Comparison of ENCODE assay signal across 12 mouse cellular contexts in the genomic region with DNA sequence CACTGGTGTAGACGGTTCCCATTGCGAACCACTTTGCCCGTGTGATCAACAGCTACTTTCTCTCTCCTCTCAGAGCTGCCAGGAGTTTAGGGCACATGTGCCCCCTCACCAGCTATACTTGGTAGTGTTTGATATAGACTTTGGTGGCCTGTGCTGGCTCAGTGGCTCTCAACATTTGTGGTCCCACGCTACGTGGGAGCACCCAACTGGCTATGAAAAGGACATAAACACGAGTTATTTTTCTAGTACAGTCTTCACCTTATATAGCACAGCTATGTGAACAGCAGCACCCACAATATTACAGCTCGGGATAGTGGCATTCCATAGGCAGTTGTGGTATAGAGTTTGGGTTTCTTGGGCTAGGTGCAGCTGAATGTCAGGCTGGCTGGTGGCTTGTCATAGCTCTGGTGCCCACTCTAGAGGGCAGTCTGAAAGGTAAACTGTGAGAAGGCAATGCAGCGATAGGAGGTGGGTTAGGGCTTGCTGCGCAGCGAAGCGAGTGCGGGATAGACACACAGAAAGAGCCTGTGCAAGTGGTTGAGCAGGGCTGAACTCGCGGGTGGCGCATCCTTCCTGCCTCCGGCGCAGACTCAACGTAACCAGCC. TPM values are rescaled to one million over a fixed set of nuclear protein-coding genes. Genes with fewer than 3 reads are reported as not detected.
DNase-seq lines count a peak whose midpoint lies in the region; ATAC-seq and TF ChIP-seq lines count a peak whose summit lies in the region.
"Had no signal": no experiment of that assay in that cellular context is flagged by ENCODE, and none has a peak within 500 bp of the region (broad histone marks: within the 10 kb centered on the region; RNA-seq: fewer than 3 reads in every experiment).

No protein-coding gene starts in this region.

- ATAC-seq in heart, embryonic 13.5 days (ENCODE audit: extremely low read depth, insufficient number of reproducible peaks, low FRiP score, low TSS enrichment): no peak
- ATAC-seq in granulocyte monocyte progenitor cell, adult 5-6 weeks (replicated peaks; ENCODE audit: poor library complexity, severe bottlenecking): 0 out of 2 replicates have a peak, but pooled peaks have one; percentile 9
- ATAC-seq in limb, embryonic 15.5 days (ENCODE audit: insufficient number of reproducible peaks, low FRiP score, low TSS enrichment, low read depth): no peak
- ATAC-seq: liver, postnatal 0 days had no signal

- H3K4me3 ChIP-seq in heart, embryonic 13.5 days: peak overlapping the region; percentile 29
- peak overlapping the region; percentile 40 to 57; a peak in 3 of 4 replicates for H3K4me3 ChIP-seq in ES-E14 (ENCODE audit: insufficient read depth in 1 of 2, low read depth in 1 of 2, low read length in 2 of 2, poor library complexity in 1 of 2, severe bottlenecking in 1 of 2)
- no peak overlapping the region for H3K4me3 ChIP-seq in limb, embryonic 15.5 days

- peaks cover 30% of the 10 kb centered on the region for H3K4me1 ChIP-seq in heart, embryonic 13.5 days
- peaks cover 3 to 29% of the 10 kb centered on the region in 2 experiments; a peak in 2 of 4 replicates for H3K4me1 ChIP-seq in ES-E14 (ENCODE audit: control insufficient read depth in 2 of 2, insufficient read depth in 2 of 2, low read length in 2 of 2, poor library complexity in 1 of 2)
- peaks cover 16% of the 10 kb centered on the region for H3K4me1 ChIP-seq in limb, embryonic 15.5 days

- no peaks in the 10 kb centered on the region for H3K36me3 ChIP-seq in heart, embryonic 13.5 days
- H3K36me3 ChIP-seq in ES-E14 (ENCODE audit: control insufficient read depth, insufficient read depth, low read length, poor library complexity, severe bottlenecking): no peaks in the 10 kb centered on the region
- no peaks in the 10 kb centered on the region for H3K36me3 ChIP-seq in limb, embryonic 15.5 days

- H3K27ac ChIP-seq in heart, embryonic 13.5 days (replicated peaks): no peak overlapping the region
- H3K27ac ChIP-seq in ES-E14 (ENCODE audit: insufficient read depth, low read depth, low read length, poor library complexity, severe bottlenecking): no peak overlapping the region
- no peak overlapping the region for H3K27ac ChIP-seq in limb, embryonic 15.5 days

- peak overlapping the region; percentile 29 for H3K9ac ChIP-seq in heart, embryonic 13.5 days
- H3K9ac ChIP-seq in ES-E14 (ENCODE audit: insufficient read depth, low read depth, low read length, poor library complexity, severe bottlenecking): peak overlapping the region; percentile 21; the same call in 1 of the 2 replicates
- H3K9ac ChIP-seq in limb, embryonic 15.5 days: no peak overlapping the region
- H3K9ac ChIP-seq: liver, postnatal 0 days had no signal

- H3K27me3 ChIP-seq in heart, embryonic 13.5 days (replicated peaks): peaks cover 78% of the 10 kb centered on the region
- H3K27me3 ChIP-seq in limb, embryonic 15.5 days: peaks cover 63% of the 10 kb centered on the region

- H3K4me2 ChIP-seq in heart, embryonic 13.5 days: peak overlapping the region; percentile 59
- H3K4me2 ChIP-seq in limb, embryonic 15.5 days: peak overlapping the region; percentile 11; the same call in 1 of the 2 replicates

- 17% methylated on average over 18 of the region's 18 CpGs for WGBS in heart, embryonic 13.5 days
- 16% methylated on average over 18 of the region's 18 CpGs for WGBS in limb, embryonic 15.5 days

- H3K9me3 ChIP-seq in heart, embryonic 13.5 days: no peaks in the 10 kb centered on the region
- no peaks in the 10 kb centered on the region for H3K9me3 ChIP-seq in ES-E14 (ENCODE audit: control insufficient read depth, insufficient read depth, low read depth, low read length)
- H3K9me3 ChIP-seq in limb, embryonic 15.5 days: no peaks in the 10 kb centered on the region

- in situ Hi-C loops in ES-E14 (cut with MboI; ENCODE audit: low sequenced_read_pairs in 2 of 2, unreplicated experiment in 2 of 2): no loop called here

- no peak for DNase-seq in heart, adult 11 months
- no peak for DNase-seq in ES-E14 (ENCODE audit: low read depth, low spot score)
- no peak for DNase-seq in spleen, postnatal 14 days (ENCODE audit: low spot score in 2 of 2)
- no peak for DNase-seq in cerebellum, adult 8-10 months
- DNase-seq in layer of hippocampus, adult 11-12 months (ENCODE audit: low spot score): no peak
- DNase-seq: layer of hippocampus, postnatal 36 days; liver, postnatal 0 days; right cerebral cortex, postnatal 25 days; thymus, postnatal 4 days had no signal

TF ChIP-seq in ES-E14, 5 proteins besides CTCF, POLR2A, EP300 and RAD21:
- TF ChIP-seq CHD2 (IDR thresholded peaks at IDR 0.05; ENCODE audit: low read depth, low read length) (no peak), ZC3H11A (IDR thresholded peaks at IDR 0.05; ENCODE audit: borderline replicate concordance, low read depth, low read length) (no peak), MAFK (IDR thresholded peaks at IDR 0.05; ENCODE audit: insufficient read depth, low read depth, low read length) (no peak), HCFC1 (IDR thresholded peaks at IDR 0.05; ENCODE audit: borderline replicate concordance, insufficient read depth, low read length) (no peak), ZNF384 (IDR thresholded peaks at IDR 0.05; ENCODE audit: low read depth, low read length) (no peak)

RNA-seq across cellular contexts. Expression of gene Hhipl1, which starts 11.9 kb away (rescaled TPM):
- polyA plus RNA-seq in heart, embryonic 13.5 days (2015; fragmentation: Nextera tagmentation; extraction: Ambion mirVana): 0.71 and 1.1 TPM in 2 replicates
- 0.53 and 1.0 TPM in 2 replicates for total RNA-seq in ES-E14 (2012; rRNA removed)
- total RNA-seq in granulocyte monocyte progenitor cell, adult 5-6 weeks (2014; fragmentation: Nextera tagmentation): not detected in 2 replicates
- total RNA-seq in granulocyte monocyte progenitor cell, adult 5-6 weeks (2017): not detected in 2 replicates
- polyA plus RNA-seq in limb, embryonic 15.5 days (2015; fragmentation: Nextera tagmentation; extraction: Ambion mirVana): 0.97 and 1.4 TPM in 2 replicates

RNA-seq across cellular contexts. Expression of gene Cyp46a1, which starts 16.3 kb away (rescaled TPM):
- polyA plus RNA-seq in heart, embryonic 13.5 days (2015; fragmentation: Nextera tagmentation; extraction: Ambion mirVana): 6.4 and 6.5 TPM in 2 replicates
- 0.98 and 1.6 TPM in 2 replicates for total RNA-seq in ES-E14 (2012; rRNA removed)
- not detected in 2 replicates for total RNA-seq in granulocyte monocyte progenitor cell, adult 5-6 weeks (2014; fragmentation: Nextera tagmentation)
- not detected in 2 replicates for total RNA-seq in granulocyte monocyte progenitor cell, adult 5-6 weeks (2017)
- 6.3 and 7.6 TPM in 2 replicates for polyA plus RNA-seq in limb, embryonic 15.5 days (2015; fragmentation: Nextera tagmentation; extraction: Ambion mirVana)

RNA-seq across cellular contexts. Expression of gene Ccdc85c, which starts 42.7 kb away (rescaled TPM):
- polyA plus RNA-seq in heart, embryonic 13.5 days (2015; fragmentation: Nextera tagmentation; extraction: Ambion mirVana): 4.9 and 5.8 TPM in 2 replicates
- 21.9 and 24.4 TPM in 2 replicates for total RNA-seq in ES-E14 (2012; rRNA removed)
- total RNA-seq in granulocyte monocyte progenitor cell, adult 5-6 weeks (2014; fragmentation: Nextera tagmentation): 0.95 and 1.7 TPM in 2 replicates
- total RNA-seq in granulocyte monocyte progenitor cell, adult 5-6 weeks (2017): 0.90 and 2.4 TPM in 2 replicates
- 4.2 and 4.7 TPM in 2 replicates for polyA plus RNA-seq in limb, embryonic 15.5 days (2015; fragmentation: Nextera tagmentation; extraction: Ambion mirVana)

RNA-seq across cellular contexts. Expression of gene Eml1, which starts 52.8 kb away (rescaled TPM):
- 49.9 and 52.8 TPM in 2 replicates for polyA plus RNA-seq in heart, embryonic 13.5 days (2015; fragmentation: Nextera tagmentation; extraction: Ambion mirVana)
- 2.9 and 4.2 TPM in 2 replicates for total RNA-seq in ES-E14 (2012; rRNA removed)
- not detected in 2 replicates for total RNA-seq in granulocyte monocyte progenitor cell, adult 5-6 weeks (2014; fragmentation: Nextera tagmentation)
- not detected in 2 replicates for total RNA-seq in granulocyte monocyte progenitor cell, adult 5-6 weeks (2017)
- 46.0 and 60.3 TPM in 2 replicates for polyA plus RNA-seq in limb, embryonic 15.5 days (2015; fragmentation: Nextera tagmentation; extraction: Ambion mirVana)
